Mouse (Mus musculus): Measurements from ENCODE around the gene Tmem217.
"Not testable (repeated sequence)": the region's sequence is repeated elsewhere in the genome, so short reads cannot be mapped to it uniquely, and the experiment has no call there.

Gene Tmem217

GRCm38 (mm10) chr17:29548994-29549393 is 3.2 kb downstream of the Tmem217 start:
- DNase-seq (ENCODE audit: low spot score) = no peak

DNA sequence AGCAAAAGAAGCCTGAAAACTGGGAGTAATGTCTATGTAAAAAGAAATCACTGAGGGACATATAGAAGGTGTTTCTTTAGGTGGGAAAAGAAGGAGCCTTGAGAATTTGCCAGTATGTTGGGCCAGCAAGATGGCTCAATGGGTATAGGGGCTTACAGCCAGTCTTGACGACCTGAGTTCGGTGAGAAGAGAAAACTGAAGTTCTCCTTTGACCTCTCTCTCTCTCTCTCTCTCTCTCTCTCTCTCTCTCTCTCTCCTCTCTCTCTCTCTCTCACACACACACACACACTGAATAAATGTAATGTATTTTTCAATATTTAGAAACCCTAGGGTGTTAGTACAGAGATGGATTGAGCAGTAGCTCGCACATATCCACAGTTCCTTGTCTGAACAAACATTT is 3.7 kb downstream of the Tmem217 start:
- DNase-seq (ENCODE audit: low spot score) = no peak

- DNase-seq (ENCODE audit: low spot score) = no peak
Observed at GRCm38 (mm10) chr17:29545241-29545640, 6.9 kb downstream of the Tmem217 start.

GRCm38 (mm10) chr17:29544064-29544463 is 8.1 kb downstream of the Tmem217 start:
- no peak for DNase-seq (ENCODE audit: low spot score)

DNA sequence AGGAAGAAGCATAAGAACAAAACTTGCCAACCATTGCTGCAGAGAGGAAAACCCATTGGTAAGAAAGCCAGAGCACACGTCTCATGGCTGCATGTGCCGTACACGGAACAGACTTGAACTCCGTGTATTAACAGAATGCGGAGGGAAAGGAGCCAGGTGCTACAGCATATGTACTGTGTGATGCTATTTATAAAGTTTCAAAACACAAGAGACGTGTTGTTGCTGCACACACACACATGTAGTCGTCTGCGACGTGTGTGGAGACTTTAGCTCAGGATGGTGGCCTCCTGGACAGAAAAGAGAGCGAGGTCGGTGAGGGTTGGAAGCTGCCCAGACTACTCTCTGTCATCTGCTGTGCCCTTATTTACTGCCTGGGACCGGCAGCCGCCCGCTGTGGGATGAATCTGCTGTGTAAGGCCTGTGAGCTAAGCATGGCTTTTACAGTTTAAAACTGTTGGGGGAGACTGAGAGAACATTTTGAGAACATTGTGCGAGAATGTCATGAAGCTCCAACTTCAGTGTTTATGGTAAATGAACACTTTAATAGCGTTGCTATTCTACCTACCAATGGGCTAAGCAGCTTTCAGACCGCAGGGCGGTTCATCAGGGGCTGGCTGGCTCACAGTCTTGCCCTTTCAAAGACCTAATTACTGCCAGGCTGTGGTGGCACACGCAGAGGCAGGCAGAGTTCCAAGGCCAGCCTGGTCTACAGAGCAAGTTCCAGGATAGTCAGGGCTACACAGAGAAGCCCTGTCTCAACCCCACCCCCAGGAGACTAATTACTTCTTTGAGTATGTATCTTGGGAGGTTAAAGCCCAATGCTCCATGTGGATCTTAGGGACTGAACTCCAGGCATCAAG is 9.1 kb downstream of the Tmem217 start:
- no peak for DNase-seq (ENCODE audit: low spot score)

GRCm38 (mm10) chr17:29541419-29541818 is 10.8 kb downstream of the Tmem217 start:
- peak; percentile 85 for DNase-seq (ENCODE audit: low spot score)

GRCm38 (mm10) chr17:29540426-29540825 is 11.8 kb downstream of the Tmem217 start:
- no peak for DNase-seq (ENCODE audit: low spot score)

DNA sequence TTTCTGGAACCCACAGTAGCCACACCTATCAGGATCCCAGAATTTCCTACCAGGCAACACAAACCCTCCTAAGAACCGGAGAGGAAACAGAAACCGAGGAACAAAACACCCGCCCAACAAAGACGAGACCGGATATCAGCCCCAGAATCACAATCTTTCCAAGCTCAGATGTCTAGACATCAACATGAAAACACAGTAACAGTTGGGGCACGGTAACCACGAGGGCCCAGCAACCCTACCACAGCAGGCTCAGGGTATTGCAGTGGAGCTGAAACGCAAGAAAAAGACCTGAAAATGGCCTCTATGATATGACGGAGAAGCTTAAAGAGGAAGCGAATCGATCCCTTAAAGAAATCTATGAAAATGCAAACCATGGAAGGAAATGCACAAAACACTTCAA is 18.3 kb downstream of the Tmem217 start:
- no peak for DNase-seq (ENCODE audit: low spot score)

- no peak for DNase-seq (ENCODE audit: low spot score)
Observed at GRCm38 (mm10) chr17:29531757-29532384, 20.3 kb downstream of the Tmem217 start.

GRCm38 (mm10) chr17:29531278-29531677 is 20.9 kb downstream of the Tmem217 start:
- DNase-seq (ENCODE audit: low spot score) = no peak

- DNase-seq (ENCODE audit: low spot score) = no peak
Observed at GRCm38 (mm10) chr17:29530508-29530907, 21.7 kb downstream of the Tmem217 start.

- no peak for DNase-seq (ENCODE audit: low spot score)
Observed at GRCm38 (mm10) chr17:29528568-29529187, 23.5 kb downstream of the Tmem217 start.

DNA sequence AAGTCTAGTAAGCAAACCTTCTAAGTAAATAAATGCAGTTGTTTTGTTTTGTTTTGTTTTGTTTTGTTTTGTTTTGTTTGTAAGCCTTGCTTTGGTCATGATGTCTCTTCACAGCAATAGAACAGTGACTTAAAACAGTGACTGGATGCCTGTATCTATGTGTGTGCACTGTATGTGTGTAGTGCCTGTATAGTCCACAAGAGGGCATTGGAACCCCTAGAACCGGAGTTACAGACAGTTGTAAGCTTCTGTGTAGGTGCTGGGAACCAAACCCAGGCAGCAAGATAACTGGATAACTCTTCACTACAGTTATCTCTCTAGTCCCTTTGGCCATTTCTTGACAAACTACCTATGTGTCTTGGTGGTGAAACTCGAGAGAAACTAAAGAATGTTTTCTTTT is 26.6 kb downstream of the Tmem217 start:
- DNase-seq (ENCODE audit: low spot score) = no peak

GRCm38 (mm10) chr17:29519731-29520130 is 32.5 kb downstream of the Tmem217 start:
- DNase-seq (ENCODE audit: low spot score) = no peak

DNA sequence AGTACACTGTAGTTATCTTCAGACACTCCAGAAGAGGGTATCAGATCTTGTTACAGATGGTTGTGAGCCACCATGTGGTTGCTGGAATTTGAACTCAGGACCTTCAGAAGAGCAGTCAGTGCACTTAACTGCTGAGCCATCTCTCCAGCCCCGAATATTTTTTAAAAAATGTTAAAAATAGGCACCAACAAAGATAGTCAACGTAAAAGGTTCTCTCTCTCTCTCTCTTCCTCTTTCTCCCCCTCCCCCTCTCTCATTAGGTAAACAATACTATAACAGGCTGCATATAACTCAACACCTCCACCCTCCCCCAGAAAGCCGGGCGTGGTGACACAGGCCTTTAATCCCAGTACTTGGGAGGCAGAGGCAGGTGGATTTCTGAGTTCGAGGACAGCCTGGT is 33.5 kb downstream of the Tmem217 start:
- DNase-seq (ENCODE audit: low spot score) = not testable (repeated sequence)

- DNase-seq (ENCODE audit: low spot score) = peak; percentile 83
Observed at GRCm38 (mm10) chr17:29514435-29514834, 37.8 kb downstream of the Tmem217 start.

- DNase-seq (ENCODE audit: low spot score) = peak; percentile 80
Observed at GRCm38 (mm10) chr17:29513044-29513730, 39.0 kb downstream of the Tmem217 start.

GRCm38 (mm10) chr17:29510691-29511090 is 41.5 kb downstream of the Tmem217 start:
- no peak for DNase-seq (ENCODE audit: low spot score)

DNA sequence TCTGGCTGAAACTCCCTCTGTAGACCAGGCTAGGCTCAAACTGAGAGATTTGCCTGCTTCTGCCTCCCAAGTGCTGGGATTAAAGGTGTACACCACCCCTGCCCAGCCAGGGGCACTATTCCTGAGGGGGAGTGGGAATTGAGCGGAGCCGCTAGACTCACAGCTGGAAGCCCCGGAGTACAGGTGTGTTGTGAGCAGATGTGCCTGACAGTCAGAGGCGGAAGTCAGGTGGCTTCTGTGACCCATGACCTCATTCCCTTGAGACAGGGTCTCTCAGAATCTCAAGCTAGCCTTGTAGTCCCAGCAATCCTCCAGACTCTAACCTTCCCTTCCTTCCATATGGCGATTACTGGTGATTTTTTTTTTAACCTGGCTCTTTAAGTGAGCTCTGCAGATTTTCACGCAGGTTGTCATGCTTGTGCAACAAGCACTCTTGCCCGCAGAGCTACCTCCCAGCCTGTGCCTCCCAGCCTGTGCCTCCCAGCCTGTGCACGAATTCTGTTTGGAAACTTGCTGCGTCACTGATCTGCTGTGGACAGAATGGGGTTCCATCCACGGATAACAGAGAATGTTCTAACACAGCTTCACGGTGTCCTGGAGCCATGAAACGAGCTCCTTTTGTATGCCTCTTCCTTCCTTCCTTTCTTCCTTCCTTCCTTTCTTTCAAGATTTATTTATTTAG is 43.1 kb downstream of the Tmem217 start:
- no peak for DNase-seq (ENCODE audit: low spot score)

- no peak for DNase-seq (ENCODE audit: low spot score)
Observed at GRCm38 (mm10) chr17:29503700-29504099, 48.5 kb downstream of the Tmem217 start.

All from lung, postnatal 25 days (tissue).